Mouse (Mus musculus) liver, embryonic 11.5 days (tissue): ENCODE results near the gene Syngap1. TPM values are rescaled to one million over a fixed set of nuclear protein-coding genes. Genes with fewer than 3 reads are reported as not detected.

ENCODE experiments used
- ATAC-seq: fragments of 200-750 bp; cut with Nextera tagmentation; replicated peaks from 2 replicates; pipeline ENCODE4 v1.8.0; 2017; ENCODE audit warnings: moderate number of reproducible peaks, mild to moderate bottlenecking, moderate TSS enrichment, moderate library complexity; ENCODE audit not compliant: low FRiP score
- DNase-seq: peaks from one replicate; pipeline ENCODE4 v3.0.0-alpha.2; 2017; ENCODE audit warnings: low spot score
- H3K27ac ChIP-seq: fragments of 300-500 bp; sonication (generic); 2 replicates; pipeline ENCODE4 v1.5.1; 2014; ENCODE audit warnings: mild to moderate bottlenecking, low read depth, low read length, control low read depth
- H3K27me3 ChIP-seq: fragments of 300-500 bp; sonication (generic); replicated peaks from 2 replicates; pipeline ENCODE4 v1.6.1; 2014; ENCODE audit warnings: low read length, mixed read lengths; ENCODE audit not compliant: control insufficient read depth, insufficient read depth
- H3K36me3 ChIP-seq: fragments of 300-500 bp; sonication (generic); 2 replicates; pipeline ENCODE4 v1.6.1; 2014; ENCODE audit warnings: mild to moderate bottlenecking, low read length, moderate library complexity, mixed read lengths; ENCODE audit not compliant: control insufficient read depth, insufficient read depth
- H3K4me1 ChIP-seq: fragments of 300-500 bp; sonication (generic); replicated peaks from 2 replicates; pipeline ENCODE4 v1.6.1; 2014; ENCODE audit warnings: low read length, mixed read lengths; ENCODE audit not compliant: control insufficient read depth, insufficient read depth
- H3K4me2 ChIP-seq: fragments of 300-500 bp; sonication (generic); 2 replicates; pipeline ENCODE4 v1.6.1; 2014; ENCODE audit warnings: mild to moderate bottlenecking, control low read depth, moderate library complexity
- H3K4me3 ChIP-seq: fragments of 300-500 bp; sonication (generic); 2 replicates; pipeline ENCODE4 v1.5.1; 2014; ENCODE audit warnings: low read depth, low read length, control low read depth
- H3K9ac ChIP-seq: fragments of 300-500 bp; sonication (generic); 2 replicates; pipeline ENCODE4 v1.6.1; 2014; ENCODE audit warnings: low read depth, low read length, control low read depth
- H3K9me3 ChIP-seq: fragments of 300-500 bp; sonication (generic); 2 replicates; pipeline ENCODE4 v1.6.1; 2016; ENCODE audit warnings: low read length, inconsistent platforms, mixed read lengths; ENCODE audit not compliant: control insufficient read depth
- WGBS: fragments of 180-500 bp; shearing (Covaris S2); extraction: QIAGEN DNeasy Blood & Tissue Kit; methylation state at CpG from one replicate; pipeline ENCODE4 v1.1.7; 2014; 5-methylcytosine and 5-hydroxymethylcytosine counted together
- microRNA-seq: library from miRNA; unstranded; fragments of <30 nt; microRNA quantifications from one replicate; pipeline ENCODE4, GENCODE M21; 2017; ENCODE audit warnings: borderline number of aligned reads
- polyA plus RNA-seq: library from polyadenylated mRNA; unstranded; fragments of >200 nt; fragmentation: Nextera tagmentation; extraction: Ambion mirVana; gene quantifications from 2 replicates; pipeline ENCODE4 v1.2.1, GENCODE M21; 2014

The Syngap1 gene
- polyA plus RNA-seq, 1 experiment from 2014 or later: 1.4 TPM

GRCm38 (mm10) chr17:27011998-27012672 lies 71.1 kb downstream of the Syngap1 start:
- DNase-seq (peak; percentile 52), ATAC-seq (peak; percentile 78)
- 0 out of 2 replicates have a peak overlapping the region, but pooled peaks have one; percentile 4 for H3K4me3 ChIP-seq
- H3K27me3 ChIP-seq: no peaks in the 10 kb centered on the region
- peak overlapping the region; percentile 15; the same call in 1 of the 2 replicates for H3K27ac ChIP-seq
- H3K4me2 ChIP-seq: peak overlapping the region; percentile 57
- WGBS: 31% methylated on average over 14 of the region's 14 CpGs
- H3K9ac ChIP-seq: peak overlapping the region; percentile 31; the same call in 1 of the 2 replicates
- no peaks in the 10 kb centered on the region for H3K9me3 ChIP-seq
- no peaks in the 10 kb centered on the region for H3K36me3 ChIP-seq
- H3K4me1 ChIP-seq: peaks cover 13% of the 10 kb centered on the region

DNA sequence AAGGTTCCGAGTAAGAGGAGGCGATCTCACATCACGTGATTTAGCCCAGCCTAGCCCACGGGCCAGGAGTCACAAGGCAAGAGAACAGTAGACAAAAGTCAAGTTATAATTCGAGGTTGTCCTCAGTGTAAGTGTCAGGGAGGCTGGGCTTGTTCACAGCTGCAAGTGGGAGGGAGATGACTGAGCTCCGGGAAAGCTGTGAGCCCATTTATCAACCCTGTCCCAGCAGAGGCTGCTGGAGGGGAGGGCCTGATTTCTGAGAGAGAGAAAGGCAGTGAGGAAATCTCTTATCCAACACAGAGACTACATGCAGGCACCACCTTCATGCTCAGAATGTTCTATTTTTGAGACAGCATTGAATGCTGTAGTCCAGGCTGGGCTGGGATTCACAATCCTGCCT lies 71.9 kb downstream of the Syngap1 start:
- H3K27ac ChIP-seq: no peak overlapping the region
- peak overlapping the region; percentile 57 for H3K4me2 ChIP-seq
- DNase-seq (no peak), ATAC-seq (peak; percentile 56)
- H3K9me3 ChIP-seq: no peaks in the 10 kb centered on the region
- no peak overlapping the region for H3K9ac ChIP-seq
- H3K4me3 ChIP-seq: no peak overlapping the region
- H3K36me3 ChIP-seq: no peaks in the 10 kb centered on the region
- no peaks in the 10 kb centered on the region for H3K27me3 ChIP-seq
- peaks cover 13% of the 10 kb centered on the region for H3K4me1 ChIP-seq
- WGBS: 37% methylated on average over 6 of the region's 6 CpGs

DNA sequence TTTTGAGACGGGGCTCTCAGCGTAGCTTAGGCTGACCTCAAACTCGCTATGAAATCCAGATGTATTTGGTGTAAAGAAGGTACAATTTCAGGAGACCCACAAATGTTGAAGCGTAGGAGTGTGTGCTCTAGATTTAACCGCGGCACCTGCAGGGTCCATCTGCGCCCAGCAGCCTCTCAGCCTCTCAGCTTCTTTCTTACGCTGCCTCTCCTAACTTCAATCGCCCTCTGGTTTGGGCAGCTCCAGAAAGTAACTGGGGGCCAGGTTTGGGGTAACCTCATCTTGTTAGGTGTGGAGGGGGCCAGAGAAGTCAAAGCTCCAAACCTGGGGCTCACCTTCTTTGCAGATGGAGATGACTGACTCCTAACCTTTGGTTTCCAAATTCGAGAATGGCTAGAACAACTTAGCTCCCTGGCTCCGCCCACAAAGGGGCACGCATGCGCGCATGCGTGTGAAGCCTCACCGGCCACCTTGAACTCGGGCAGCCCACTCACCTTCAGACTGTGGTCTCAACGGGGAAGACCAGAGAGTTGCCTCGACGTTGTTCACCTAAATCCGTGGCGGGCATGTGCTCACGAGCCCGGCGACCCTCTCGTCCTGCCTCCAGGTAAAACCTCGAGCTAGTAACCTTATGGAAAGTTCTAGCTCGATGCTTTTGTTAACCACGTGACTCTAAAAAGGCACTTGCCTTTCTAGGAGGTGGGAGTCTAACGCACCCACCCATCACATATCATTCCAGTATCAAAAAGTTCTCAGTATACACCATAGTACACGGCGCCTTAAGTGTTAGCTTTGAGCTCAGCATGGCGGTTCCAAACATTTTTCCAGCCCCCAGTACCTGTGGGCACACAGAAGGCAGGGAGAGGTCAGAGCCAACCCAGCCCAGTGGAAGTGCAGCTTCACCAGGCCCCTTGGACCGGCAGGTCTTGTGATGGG lies 76.8 kb downstream of the Syngap1 start:
- peak; percentile 89 for DNase-seq
- 11% methylated on average over 34 of the region's 34 CpGs for WGBS
- Histone ChIP-seq H3K27ac (peak overlapping the region; percentile 39; the same call in 1 of the 2 replicates), H3K4me3 (peak overlapping the region; percentile 53), H3K9me3 (no peaks in the 10 kb centered on the region), H3K4me2 (peak overlapping the region; percentile 72), H3K27me3 (no peaks in the 10 kb centered on the region), H3K4me1 (peaks cover 10% of the 10 kb centered on the region), H3K9ac (peak overlapping the region; percentile 26), H3K36me3 (peaks cover 19% of the 10 kb centered on the region; the same call in 1 of the 2 replicates)
- peak; percentile 71 for ATAC-seq

- H3K9me3 ChIP-seq: no peaks in the 10 kb centered on the region
- DNase-seq (no peak), ATAC-seq (no peak)
- WGBS: 47% methylated on average over 12 of the region's 12 CpGs
- H3K36me3 ChIP-seq: peaks cover 19% of the 10 kb centered on the region; the same call in 1 of the 2 replicates
- H3K27me3 ChIP-seq: no peaks in the 10 kb centered on the region
- peak overlapping the region; percentile 39 for H3K27ac ChIP-seq
- H3K4me2 ChIP-seq: peak overlapping the region; percentile 72
- peak overlapping the region; percentile 53 for H3K4me3 ChIP-seq
- H3K9ac ChIP-seq: peak overlapping the region; percentile 26
- peaks cover 11% of the 10 kb centered on the region for H3K4me1 ChIP-seq
These were observed 77.6 kb downstream of the Syngap1 start for GRCm38 (mm10) chr17:27018555-27019196.

DNA sequence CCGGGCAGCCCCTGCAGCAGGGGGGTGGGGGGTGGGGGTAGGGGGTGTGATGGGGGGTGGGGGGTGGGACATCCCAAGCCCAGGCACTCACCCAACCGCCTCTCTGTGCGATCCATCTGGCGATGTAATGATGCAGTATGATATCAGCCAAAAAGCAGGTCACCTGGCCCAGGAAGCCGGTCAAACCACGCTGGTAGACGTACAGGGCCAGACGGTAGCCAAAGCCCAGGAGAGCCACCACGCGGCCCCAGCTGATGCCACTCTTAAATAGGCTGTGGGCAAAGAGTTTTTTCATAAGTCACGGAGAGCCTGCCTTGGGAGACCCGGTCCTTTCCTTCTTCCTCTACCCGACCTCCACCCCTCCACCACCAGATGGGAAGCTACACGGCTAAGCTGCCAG lies 80.0 kb downstream of the Syngap1 start:
- Histone ChIP-seq H3K4me1 (peaks cover 15% of the 10 kb centered on the region), H3K36me3 (peaks cover 31% of the 10 kb centered on the region), H3K27me3 (no peaks in the 10 kb centered on the region), H3K9ac (no peak overlapping the region), H3K27ac (no peak overlapping the region), H3K4me2 (no peak overlapping the region), H3K9me3 (no peaks in the 10 kb centered on the region), H3K4me3 (no peak overlapping the region)
- WGBS: 91% methylated on average over 14 of the region's 14 CpGs
- ATAC-seq (no peak), DNase-seq (no peak)

DNA sequence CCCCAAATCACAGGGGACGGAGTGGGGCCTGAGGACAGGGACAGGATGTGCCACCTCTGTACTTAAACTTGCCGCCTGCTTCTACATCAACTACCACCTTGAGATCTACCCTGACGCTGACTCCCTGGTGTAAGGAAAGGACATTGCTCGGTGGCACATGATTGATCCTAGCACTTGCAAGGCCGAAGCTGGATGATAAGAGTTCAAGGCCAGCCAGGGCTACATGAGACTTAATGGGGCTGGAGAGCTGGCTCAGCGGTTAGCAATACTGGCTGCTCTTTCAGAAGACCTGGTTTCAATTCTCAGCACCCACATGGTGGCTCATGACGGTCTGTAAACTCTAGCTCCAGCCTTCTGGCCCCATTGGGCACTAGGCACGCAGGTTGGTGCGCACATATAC lies 80.7 kb downstream of the Syngap1 start:
- H3K4me3 ChIP-seq: no peak overlapping the region
- no peak overlapping the region for H3K9ac ChIP-seq
- H3K4me2 ChIP-seq: no peak overlapping the region
- peaks cover 31% of the 10 kb centered on the region for H3K36me3 ChIP-seq
- no peaks in the 10 kb centered on the region for H3K27me3 ChIP-seq
- no peaks in the 10 kb centered on the region for H3K9me3 ChIP-seq
- DNase-seq: no peak
- H3K4me1 ChIP-seq: peaks cover 15% of the 10 kb centered on the region
- no peak overlapping the region for H3K27ac ChIP-seq
- no peak for ATAC-seq
- WGBS: 89% methylated on average over 9 of the region's 9 CpGs

Small RNA genes lying within 50 kb of the gene (microRNA-seq; reads per million reads assigned to microRNA genes)
- not detected for gene Gm27775
- not detected for gene Mir3083
- gene Mir6968: not detected

Other genes starting within 250 kb of the Syngap1 start
- gene Crebrf, start 225.6 kb upstream of the Syngap1 start, polyA plus RNA-seq: 1.8 and 2.4 TPM in 2 replicates
- gene Bnip1, start 160.2 kb upstream of the Syngap1 start, polyA plus RNA-seq: 44.0 TPM in 2 replicates
- 1.0 and 2.1 TPM in 2 replicates for gene Nkx2-5, start 96.2 kb upstream of the Syngap1 start, polyA plus RNA-seq
- 8.6 and 8.7 TPM in 2 replicates for gene Kifc5b, start 24.2 kb upstream of the Syngap1 start, polyA plus RNA-seq
- 3.2 and 3.4 TPM in 2 replicates for gene Phf1, start 8.2 kb upstream of the Syngap1 start, polyA plus RNA-seq
- 159 and 171 TPM in 2 replicates for gene Cuta, start 1.7 kb upstream of the Syngap1 start, polyA plus RNA-seq
- gene Zbtb9, start 31.9 kb downstream of the Syngap1 start, polyA plus RNA-seq: 9.7 and 9.9 TPM in 2 replicates
- gene Bak1, start 87.8 kb downstream of the Syngap1 start, polyA plus RNA-seq: 10.8 and 11.3 TPM in 2 replicates
- 1.8 and 2.0 TPM in 2 replicates for gene Itpr3, start 116.1 kb downstream of the Syngap1 start, polyA plus RNA-seq
- 386 and 413 TPM in 2 replicates for gene Uqcc2, start 192.7 kb downstream of the Syngap1 start, polyA plus RNA-seq
- 0.11 TPM in 1 of 2 replicates, not detected in the other for gene Ip6k3, start 226.5 kb downstream of the Syngap1 start, polyA plus RNA-seq